In genomic region chr5:7965281-7965680, GRCm38 (mm10) we compare ENCODE assay signal across 9 mouse cellular contexts. TPM values are rescaled to one million over a fixed set of nuclear protein-coding genes. Genes with fewer than 3 reads are reported as not detected.
DNase-seq lines count a peak whose midpoint lies in the region; ATAC-seq and TF ChIP-seq lines count a peak whose summit lies in the region.
"Had no signal": no experiment of that assay in that cellular context is flagged by ENCODE, and none has a peak within 500 bp of the region (broad histone marks: within the 10 kb centered on the region; RNA-seq: fewer than 3 reads in every experiment).

No protein-coding gene starts in this region.

- CTCF ChIA-PET in Patski (lab: Charles Lee): interaction anchor here (0.8 to 2.3 kb wide), 12 partner anchors 9 to 193 kb away, joined by 3 to 7 read pairs (median 3); no protein-coding TSS in a partner anchor

- in situ Hi-C loops in Patski (cut with MboI; ENCODE audit: low pct_unique_long_range_greater_than_20kb): no loop called here

- no peak overlapping the region for H3K9ac ChIP-seq in liver, adult 2 months (ENCODE audit: low read depth, low read length)
- H3K9ac ChIP-seq in liver, embryonic 12.5 days: no peak overlapping the region
- H3K9ac ChIP-seq: stomach, embryonic 15.5 days had no signal

- H3K4me2 ChIP-seq in liver, embryonic 12.5 days: no peak overlapping the region
- H3K4me2 ChIP-seq: stomach, embryonic 15.5 days had no signal

- no peak for TF ChIP-seq POLR2A in liver, adult 2 months (IDR thresholded peaks at IDR 0.05; ENCODE audit: extremely low read depth, insufficient read depth, low read length)
- no peak for TF ChIP-seq POLR2A in cerebellum, adult 2 months (IDR thresholded peaks at IDR 0.05; ENCODE audit: borderline replicate concordance, insufficient read depth, low read length)

- H3K4me1 ChIP-seq in liver, adult 2 months (ENCODE audit: control insufficient read depth, insufficient read depth, low read length): peaks cover 10% of the 10 kb centered on the region
- peaks cover 4% of the 10 kb centered on the region; the same call in 1 of the 2 replicates for H3K4me1 ChIP-seq in liver, embryonic 12.5 days
- H3K4me1 ChIP-seq in cerebellum, adult 2 months (ENCODE audit: control insufficient read depth, insufficient read depth, low read length): no peaks in the 10 kb centered on the region
- H3K4me1 ChIP-seq: stomach, embryonic 15.5 days had no signal

- peak; percentile 41 for DNase-seq in liver, adult 2 months (ENCODE audit: extremely low read depth, low read depth, low spot score)
- DNase-seq in Patski (ENCODE audit: low read depth, low spot score): no peak
- DNase-seq in cerebellum, adult 2 months: peak; percentile 29 to 54
- peak; percentile 30 for DNase-seq in gastrocnemius, postnatal 14 days
- peak; percentile 40 for DNase-seq in left cerebral cortex, adult 11 months (ENCODE audit: low spot score)
- DNase-seq in retina, adult 2 months (ENCODE audit: low read depth, low spot score): peak; percentile 6
- DNase-seq in yolk sac, embryonic 10.5 days (ENCODE audit: low spot score): no peak

- POLR2A ChIA-PET in Patski (lab: Charles Lee): no interaction called here

- no peak for ATAC-seq in liver, embryonic 12.5 days
- ATAC-seq in Patski: peak; percentile 64

- peaks cover 8% of the 10 kb centered on the region; the same call in 1 of the 2 replicates for H3K36me3 ChIP-seq in liver, adult 2 months (ENCODE audit: control insufficient read depth, insufficient read depth, low read length)
- no peaks in the 10 kb centered on the region for H3K36me3 ChIP-seq in liver, embryonic 12.5 days
- H3K36me3 ChIP-seq: stomach, embryonic 15.5 days had no signal

- H3K27me3 ChIP-seq in liver, adult 2 months (ENCODE audit: control insufficient read depth, insufficient read depth, low read length): no peaks in the 10 kb centered on the region
- H3K27me3 ChIP-seq in liver, embryonic 12.5 days (replicated peaks): no peaks in the 10 kb centered on the region
- peaks cover 54% of the 10 kb centered on the region for H3K27me3 ChIP-seq in Patski
- H3K27me3 ChIP-seq in cerebellum, adult 2 months (ENCODE audit: control insufficient read depth, insufficient read depth, low read length): no peaks in the 10 kb centered on the region
- H3K27me3 ChIP-seq: stomach, embryonic 15.5 days had no signal

- intact Hi-C loops in gastrocnemius, postnatal 14 days (cut with DNase I; ENCODE audit: low total_unique reads): no loop called here

- no peak overlapping the region for H3K27ac ChIP-seq in liver, adult 2 months (replicated peaks; ENCODE audit: insufficient read depth, low read depth, low read length)
- no peak overlapping the region for H3K27ac ChIP-seq in liver, embryonic 12.5 days
- H3K27ac ChIP-seq in cerebellum, adult 2 months (ENCODE audit: insufficient read depth, low read length): no peak overlapping the region
- H3K27ac ChIP-seq: stomach, embryonic 15.5 days had no signal

- H3K4me3 ChIP-seq in liver, adult 2 months (ENCODE audit: insufficient read depth, low read depth, low read length): no peak overlapping the region
- H3K4me3 ChIP-seq in liver, embryonic 12.5 days: no peak overlapping the region
- no peak overlapping the region for H3K4me3 ChIP-seq in cerebellum, adult 2 months (replicated peaks; ENCODE audit: insufficient read depth, low read depth, low read length)
- H3K4me3 ChIP-seq: stomach, embryonic 15.5 days had no signal

- peaks cover 12% of the 10 kb centered on the region; the same call in 1 of the 2 replicates for H3K79me2 ChIP-seq in liver, adult 2 months (ENCODE audit: control insufficient read depth, insufficient read depth, low read length)

- peak; percentile 42; the same call in 1 of the 2 replicates for TF ChIP-seq CTCF in liver, adult 2 months (IDR thresholded peaks at IDR 0.05; ENCODE audit: low read depth, low read length)
- peak; percentile 83 for TF ChIP-seq CTCF in Patski (IDR thresholded peaks at IDR 0.05)
- TF ChIP-seq CTCF in cerebellum, adult 2 months (IDR thresholded peaks at IDR 0.05; ENCODE audit: borderline replicate concordance, insufficient read depth, low read depth, low read length): peak; percentile 51; the same call in 1 of the 2 replicates

- 32% methylated on average over 3 of the region's 3 CpGs for WGBS in liver, adult 2 months
- 27% methylated on average over 3 of the region's 3 CpGs for WGBS in liver, embryonic 12.5 days (ENCODE audit: insufficient replicate concordance)
- 38% methylated on average over 3 of the region's 3 CpGs for WGBS in cerebellum, adult 2 months

- no peaks in the 10 kb centered on the region for H3K9me3 ChIP-seq in liver, embryonic 12.5 days (replicated peaks)
- H3K9me3 ChIP-seq: stomach, embryonic 15.5 days had no signal

RNA-seq across cellular contexts. Expression of gene Steap4, which starts 5.0 kb away (rescaled TPM):
- 76.6 and 90.1 TPM in 2 replicates for total RNA-seq in liver, adult 2 months (2014; rRNA removed)
- polyA plus RNA-seq in liver, adult 2 months (2012; rRNA removed): 38.3 and 40.9 TPM in 2 replicates
- polyA plus RNA-seq in liver, embryonic 12.5 days (2016; fragmentation: Nextera tagmentation; extraction: Ambion mirVana): 0.44 and 0.61 TPM in 2 replicates
- polyA plus RNA-seq in Patski (2021): 0.09 TPM
- polyA plus RNA-seq in cerebellum, adult 2 months (2012; rRNA removed): 0.38 and 0.65 TPM in 2 replicates
- total RNA-seq in gastrocnemius, postnatal 14 days (2021): 10 to 100 TPM; 31.6 to 35.9 TPM

Comparison
In these comparisons a context has a peak if more than half of its experiments do, and no peak if none do; other contexts are left out.
1. RNA of gene Steap4, which starts 5.0 kb away (polyA plus RNA-seq): 38.3 to 40.9 TPM in liver, adult 2 months; 0.44 to 0.61 TPM in liver, embryonic 12.5 days, 0.38 to 0.65 TPM in cerebellum, adult 2 months and 0.09 TPM in Patski (single experiment); every median in the first group is over 10 times any median in the second.
2. DNase-seq: peak in liver, adult 2 months (single experiment), cerebellum, adult 2 months (2 of 2), gastrocnemius, postnatal 14 days (single experiment), left cerebral cortex, adult 11 months (single experiment) and retina, adult 2 months (single experiment); none in Patski (single experiment) and yolk sac, embryonic 10.5 days (single experiment).
3. Peak in every context shown above with its lines, with median percentiles within 50 percentile points of each other: CTCF ChIP-seq.